Mouse (Mus musculus): Measurements from ENCODE around the gene 4930503E14Rik. TPM values are rescaled to one million over a fixed set of nuclear protein-coding genes. Genes with fewer than 3 reads are reported as not detected.
"Not testable (repeated sequence)": the region's sequence is repeated elsewhere in the genome, so short reads cannot be mapped to it uniquely, and the experiment has no call there.

4930503E14Rik gene
- not detected in 2 replicates for polyA plus RNA-seq (2016; fragmentation: Nextera tagmentation; extraction: Ambion mirVana)

GRCm38 (mm10) chr14:44213154-44213553 is at the start of gene 4930503E14Rik:
TSS of gene 4930503E14Rik (minus strand) at chr14:44213254.
- H3K27ac ChIP-seq (ENCODE audit: poor library complexity, severe bottlenecking); H3K9me3 ChIP-seq (replicated peaks); H3K4me2 ChIP-seq; ATAC-seq (ENCODE audit: insufficient number of reproducible peaks, low FRiP score); H3K9ac ChIP-seq; H3K36me3 ChIP-seq; H3K27me3 ChIP-seq (replicated peaks); H3K4me1 ChIP-seq (replicated peaks); H3K4me3 ChIP-seq: not testable (repeated sequence)
- WGBS: 75% methylated on average over 3 of the region's 3 CpGs

- no peak overlapping the region for H3K9ac ChIP-seq
- no peaks in the 10 kb centered on the region for H3K4me1 ChIP-seq (replicated peaks)
- no peak for ATAC-seq (ENCODE audit: insufficient number of reproducible peaks, low FRiP score)
- H3K27ac ChIP-seq (ENCODE audit: poor library complexity, severe bottlenecking): no peak overlapping the region
- H3K36me3 ChIP-seq: no peaks in the 10 kb centered on the region
- H3K27me3 ChIP-seq (replicated peaks): no peaks in the 10 kb centered on the region
- H3K4me3 ChIP-seq: no peak overlapping the region
- 84% methylated on average over 16 of the region's 16 CpGs for WGBS
- H3K9me3 ChIP-seq (replicated peaks): peaks cover 20% of the 10 kb centered on the region; the same call in 1 of the 2 replicates
- H3K4me2 ChIP-seq: no peak overlapping the region
Observed at GRCm38 (mm10) chr14:44248039-44248438, 35.0 kb upstream of the 4930503E14Rik start.

- not testable (repeated sequence) for H3K27ac ChIP-seq (ENCODE audit: poor library complexity, severe bottlenecking); ATAC-seq (ENCODE audit: insufficient number of reproducible peaks, low FRiP score); H3K4me2 ChIP-seq; H3K4me3 ChIP-seq; H3K9ac ChIP-seq; H3K36me3 ChIP-seq; H3K9me3 ChIP-seq (replicated peaks); H3K27me3 ChIP-seq (replicated peaks); H3K4me1 ChIP-seq (replicated peaks)
- WGBS: 67% methylated on average over 2 of the region's 3 CpGs
Observed at GRCm38 (mm10) chr14:44197361-44197760, 15.7 kb downstream of the 4930503E14Rik start, which contains the start of gene Gm8212. TSS of gene Gm8212 (plus strand) at chr14:44197661.

- H3K27ac ChIP-seq (ENCODE audit: poor library complexity, severe bottlenecking); H3K4me2 ChIP-seq; H3K27me3 ChIP-seq (replicated peaks); H3K9me3 ChIP-seq (replicated peaks); H3K4me1 ChIP-seq (replicated peaks); ATAC-seq (ENCODE audit: insufficient number of reproducible peaks, low FRiP score); H3K4me3 ChIP-seq; H3K36me3 ChIP-seq; H3K9ac ChIP-seq: not testable (repeated sequence)
- 77% methylated on average over 4 of the region's 4 CpGs for WGBS
Observed at GRCm38 (mm10) chr14:44123551-44123950, 89.5 kb downstream of the 4930503E14Rik start, which contains the start of gene Gm3327. TSS of gene Gm3327 (plus strand) at chr14:44123851.

Other genes with a start within 250 kb of the 4930503E14Rik start
- gene Ang6, start 211.0 kb downstream of the 4930503E14Rik start, polyA plus RNA-seq (2016; fragmentation: Nextera tagmentation; extraction: Ambion mirVana): not detected in 2 replicates
- gene Ear2, start 110.6 kb downstream of the 4930503E14Rik start, polyA plus RNA-seq (2016; fragmentation: Nextera tagmentation; extraction: Ambion mirVana): not detected in 2 replicates
- gene Gm3327, start 89.4 kb downstream of the 4930503E14Rik start, polyA plus RNA-seq (2016; fragmentation: Nextera tagmentation; extraction: Ambion mirVana): not detected in 2 replicates
- not detected in 2 replicates for gene Gm8212, start 15.6 kb downstream of the 4930503E14Rik start, polyA plus RNA-seq (2016; fragmentation: Nextera tagmentation; extraction: Ambion mirVana)
- gene Gm8220, start 72.3 kb upstream of the 4930503E14Rik start, polyA plus RNA-seq (2016; fragmentation: Nextera tagmentation; extraction: Ambion mirVana): not detected in 2 replicates
- gene Gm5930, start 125.3 kb upstream of the 4930503E14Rik start, polyA plus RNA-seq (2016; fragmentation: Nextera tagmentation; extraction: Ambion mirVana): not detected in 2 replicates
- not detected in 2 replicates for gene Gm8229, start 152.1 kb upstream of the 4930503E14Rik start, polyA plus RNA-seq (2016; fragmentation: Nextera tagmentation; extraction: Ambion mirVana)
- gene Gm3371, start 197.4 kb upstream of the 4930503E14Rik start, polyA plus RNA-seq (2016; fragmentation: Nextera tagmentation; extraction: Ambion mirVana): not detected in 2 replicates
- gene Gm8232, start 220.4 kb upstream of the 4930503E14Rik start, polyA plus RNA-seq (2016; fragmentation: Nextera tagmentation; extraction: Ambion mirVana): not detected in 2 replicates

All from heart, embryonic 12.5 days (tissue).